Mouse (Mus musculus) left cerebral cortex, adult 11 months (tissue): ENCODE results near the gene Rab3a.
A peak's percentile ranks its signal among the peaks of the same experiment; 100 is the strongest.

Experiments used
- DNase-seq: peaks from one replicate; pipeline ENCODE4 v3.0.0; 2022; ENCODE audit warnings: low spot score

The Rab3a gene

GRCm38 (mm10) chr8:70754043-70754870 is at the start of gene Rab3a:
Gene Rab3a (plus strand): TSS chr8:70754679.
- DNase-seq: peak; percentile 97

GRCm38 (mm10) chr8:70708281-70708680 is 46.2 kb upstream of the Rab3a start:
- no peak for DNase-seq

- DNase-seq: no peak
Measured at GRCm38 (mm10) chr8:70709794-70710193, 44.7 kb upstream of the Rab3a start.

GRCm38 (mm10) chr8:70710296-70710695 is 44.2 kb upstream of the Rab3a start:
- no peak for DNase-seq

- DNase-seq: no peak
Measured at GRCm38 (mm10) chr8:70711041-70711440, 43.4 kb upstream of the Rab3a start.

- DNase-seq: no peak
Measured at GRCm38 (mm10) chr8:70713991-70714390, 40.5 kb upstream of the Rab3a start.

GRCm38 (mm10) chr8:70715086-70715485 is 39.4 kb upstream of the Rab3a start:
- DNase-seq: no peak

- DNase-seq: no peak
Measured at GRCm38 (mm10) chr8:70716521-70717400, 37.7 kb upstream of the Rab3a start.

GRCm38 (mm10) chr8:70718297-70718696 is 36.2 kb upstream of the Rab3a start, which contains the start of gene Gm3336:
Gene Gm3336 (plus strand): TSS chr8:70718543.
- DNase-seq: no peak

- DNase-seq: no peak
Measured at GRCm38 (mm10) chr8:70719796-70720270, 34.6 kb upstream of the Rab3a start.

GRCm38 (mm10) chr8:70720739-70721138 is 33.7 kb upstream of the Rab3a start:
- DNase-seq: no peak

- DNase-seq: no peak
Measured at GRCm38 (mm10) chr8:70721601-70722000, 32.9 kb upstream of the Rab3a start.

GRCm38 (mm10) chr8:70723486-70724210 is 30.8 kb upstream of the Rab3a start, which contains the start of gene Pde4c:
Gene Pde4c (plus strand): TSS chr8:70723720.
- DNase-seq: no peak

- no peak for DNase-seq
Measured at GRCm38 (mm10) chr8:70724216-70724615, 30.3 kb upstream of the Rab3a start.

- no peak for DNase-seq
Measured at GRCm38 (mm10) chr8:70725792-70726447, 28.6 kb upstream of the Rab3a start.

GRCm38 (mm10) chr8:70726721-70727120 is 27.8 kb upstream of the Rab3a start:
- DNase-seq: no peak

GRCm38 (mm10) chr8:70729808-70730475 is 24.5 kb upstream of the Rab3a start:
- DNase-seq: no peak

- no peak for DNase-seq
Measured at GRCm38 (mm10) chr8:70730956-70731355, 23.5 kb upstream of the Rab3a start.

- DNase-seq: no peak
Measured at GRCm38 (mm10) chr8:70737705-70738104, 16.8 kb upstream of the Rab3a start.

- DNase-seq: no peak
Measured at GRCm38 (mm10) chr8:70738211-70738610, 16.3 kb upstream of the Rab3a start.

GRCm38 (mm10) chr8:70741661-70742060 is 12.8 kb upstream of the Rab3a start:
- DNase-seq: no peak
